Mouse (Mus musculus) midbrain, embryonic 13.5 days (tissue): ENCODE results near the gene Cnpy3. TPM values are rescaled to one million over a fixed set of nuclear protein-coding genes. Genes with fewer than 3 reads are reported as not detected.

Experiments
- ATAC-seq: fragments of 200-750 bp; cut with Nextera tagmentation; 2 replicates; pipeline ENCODE4 v1.8.0; 2017; ENCODE audit warnings: mild to moderate bottlenecking, moderate TSS enrichment, moderate library complexity
- H3K27ac ChIP-seq: fragments of 300-500 bp; sonication (generic); 2 replicates; pipeline ENCODE4 v1.5.1; 2015; ENCODE audit warnings: inconsistent platforms, mild to moderate bottlenecking, moderate library complexity
- H3K27me3 ChIP-seq: fragments of 300-500 bp; sonication (generic); 2 replicates; pipeline ENCODE4 v1.6.1; 2015; ENCODE audit warnings: mild to moderate bottlenecking, inconsistent platforms
- H3K36me3 ChIP-seq: fragments of 300-500 bp; sonication (generic); 2 replicates; pipeline ENCODE4 v1.6.1; 2015; ENCODE audit warnings: mild to moderate bottlenecking, inconsistent platforms
- H3K4me1 ChIP-seq: fragments of 300-500 bp; sonication (generic); replicated peaks from 2 replicates; pipeline ENCODE4 v1.6.1; 2015; ENCODE audit warnings: inconsistent platforms
- H3K4me2 ChIP-seq: fragments of 300-500 bp; sonication (generic); replicated peaks from 2 replicates; pipeline ENCODE4 v1.6.1; 2015; ENCODE audit warnings: moderate library complexity, mild to moderate bottlenecking, inconsistent platforms
- H3K4me3 ChIP-seq: fragments of 300-500 bp; sonication (generic); replicated peaks from 2 replicates; pipeline ENCODE4 v1.5.1; 2015; ENCODE audit warnings: mild to moderate bottlenecking, inconsistent platforms
- H3K9ac ChIP-seq: fragments of 300-500 bp; sonication (generic); replicated peaks from 2 replicates; pipeline ENCODE4 v1.6.1; 2015; ENCODE audit warnings: mild to moderate bottlenecking, inconsistent platforms
- H3K9me3 ChIP-seq: fragments of 300-500 bp; sonication (generic); 2 replicates; pipeline ENCODE4 v1.6.1; 2016; ENCODE audit warnings: mild to moderate bottlenecking, inconsistent platforms
- WGBS: fragments of 180-500 bp; shearing (Covaris S2); methylation state at CpG from one replicate; pipeline ENCODE4 v1.1.7; 2015; 5-methylcytosine and 5-hydroxymethylcytosine counted together
- polyA plus RNA-seq: library from polyadenylated mRNA; unstranded; fragments of >200 nt; fragmentation: Nextera tagmentation; extraction: Ambion mirVana; gene quantifications from 2 replicates; pipeline ENCODE4 v1.2.1, GENCODE M21; 2015

Cnpy3 gene
- polyA plus RNA-seq, 1 experiment from 2014 or later = 59.8 TPM

GRCm38 (mm10) chr17:46751056-46751793 lies 789 bp downstream of the Cnpy3 start:
- no peak for ATAC-seq
- Histone ChIP-seq H3K4me3 (peak overlapping the region; percentile 82), H3K4me2 (peak overlapping the region; percentile 82), H3K9me3 (no peaks in the 10 kb centered on the region), H3K9ac (peak overlapping the region; percentile 83), H3K36me3 (peaks cover 11% of the 10 kb centered on the region), H3K4me1 (peaks cover 19% of the 10 kb centered on the region), H3K27me3 (no peaks in the 10 kb centered on the region), H3K27ac (peak overlapping the region; percentile 92)
- WGBS = 26% methylated on average over 16 of the region's 16 CpGs

- peak overlapping the region; percentile 82 for H3K4me2 ChIP-seq
These were observed 1.4 kb downstream of the Cnpy3 start for GRCm38 (mm10) chr17:46750580-46750979.

GRCm38 (mm10) chr17:46749282-46749681 lies 2.7 kb downstream of the Cnpy3 start:
- H3K36me3 ChIP-seq = peaks cover 24% of the 10 kb centered on the region
- no peak overlapping the region for H3K9ac ChIP-seq
- no peak overlapping the region for H3K4me3 ChIP-seq
- 90% methylated on average over 5 of the region's 5 CpGs for WGBS
- no peak for ATAC-seq
- no peak overlapping the region for H3K4me2 ChIP-seq
- H3K9me3 ChIP-seq = no peaks in the 10 kb centered on the region
- H3K27ac ChIP-seq = no peak overlapping the region
- H3K27me3 ChIP-seq = no peaks in the 10 kb centered on the region
- H3K4me1 ChIP-seq = peaks cover 19% of the 10 kb centered on the region

More at GRCm38 (mm10) chr17:46750580-46750979, 1.4 kb downstream of the Cnpy3 start:
- Histone ChIP-seq H3K9ac (peak overlapping the region; percentile 83), H3K27me3 (no peaks in the 10 kb centered on the region), H3K4me1 (peaks cover 19% of the 10 kb centered on the region), H3K9me3 (no peaks in the 10 kb centered on the region), H3K36me3 (peaks cover 18% of the 10 kb centered on the region), H3K27ac (0 out of 2 replicates have a peak overlapping the region, but pooled peaks have one; percentile 92), H3K4me3 (peak overlapping the region; percentile 82)
- 90% methylated on average over 4 of the region's 4 CpGs for WGBS
- no peak for ATAC-seq

DNA sequence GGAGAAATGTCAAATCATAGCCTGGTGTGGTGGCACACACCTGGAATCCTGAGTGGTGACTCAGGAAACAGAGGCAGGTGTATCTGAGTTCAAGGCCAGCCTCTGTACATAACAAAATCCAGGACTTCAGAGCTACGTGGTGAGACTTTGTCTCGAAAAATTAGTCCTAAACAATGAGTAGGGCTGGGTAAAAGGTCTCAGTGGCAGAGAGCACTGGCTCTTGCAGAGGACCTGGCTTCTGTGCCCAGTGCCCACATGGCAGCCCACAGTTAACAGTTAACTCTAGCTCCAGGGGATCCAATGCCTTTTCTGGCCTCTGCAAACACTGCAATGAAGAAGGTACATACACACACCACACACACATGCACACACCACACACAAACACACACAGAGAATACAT lies 4.2 kb downstream of the Cnpy3 start:
- H3K4me2 ChIP-seq = no peak overlapping the region
- WGBS = 96% methylated on average over 2 of the region's 2 CpGs

DNA sequence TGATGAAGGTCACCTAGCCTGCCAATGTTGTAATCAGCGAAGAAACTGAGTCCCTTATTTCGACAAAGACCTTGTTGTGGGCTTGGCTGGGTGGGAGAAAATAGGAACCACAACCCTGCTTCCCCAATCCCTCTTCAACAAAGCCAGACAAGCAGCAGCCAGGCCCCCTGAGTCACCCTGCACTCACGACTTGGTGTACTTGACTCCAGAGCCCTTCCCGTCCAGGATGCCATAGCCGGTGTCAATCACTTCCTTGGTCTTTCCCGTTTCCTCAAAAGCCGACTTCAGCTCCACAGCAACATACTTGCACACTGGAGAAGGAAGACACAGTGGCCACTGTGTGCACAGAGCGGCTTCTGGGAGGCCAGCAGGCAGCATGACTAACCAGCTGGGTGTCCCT lies 4.8 kb downstream of the Cnpy3 start:
- Histone ChIP-seq H3K9ac (no peak overlapping the region; the same call in 1 of the 2 replicates), H3K9me3 (no peaks in the 10 kb centered on the region), H3K27ac (no peak overlapping the region), H3K27me3 (no peaks in the 10 kb centered on the region), H3K4me3 (no peak overlapping the region), H3K36me3 (peaks cover 41% of the 10 kb centered on the region), H3K4me1 (peaks cover 14% of the 10 kb centered on the region), H3K4me2 (no peak overlapping the region)
- WGBS = 85% methylated on average over 8 of the region's 8 CpGs
- no peak for ATAC-seq

More for the DNA sequence above, 4.2 kb downstream of the Cnpy3 start:
- peaks cover 37% of the 10 kb centered on the region for H3K36me3 ChIP-seq
- no peak overlapping the region for H3K4me3 ChIP-seq
- no peak overlapping the region for H3K27ac ChIP-seq
- no peaks in the 10 kb centered on the region for H3K27me3 ChIP-seq
- no peak for ATAC-seq
- 0 out of 2 replicates have a peak overlapping the region, but pooled peaks have one; percentile 5 for H3K9ac ChIP-seq
- H3K9me3 ChIP-seq = no peaks in the 10 kb centered on the region
- H3K4me1 ChIP-seq = peaks cover 18% of the 10 kb centered on the region

DNA sequence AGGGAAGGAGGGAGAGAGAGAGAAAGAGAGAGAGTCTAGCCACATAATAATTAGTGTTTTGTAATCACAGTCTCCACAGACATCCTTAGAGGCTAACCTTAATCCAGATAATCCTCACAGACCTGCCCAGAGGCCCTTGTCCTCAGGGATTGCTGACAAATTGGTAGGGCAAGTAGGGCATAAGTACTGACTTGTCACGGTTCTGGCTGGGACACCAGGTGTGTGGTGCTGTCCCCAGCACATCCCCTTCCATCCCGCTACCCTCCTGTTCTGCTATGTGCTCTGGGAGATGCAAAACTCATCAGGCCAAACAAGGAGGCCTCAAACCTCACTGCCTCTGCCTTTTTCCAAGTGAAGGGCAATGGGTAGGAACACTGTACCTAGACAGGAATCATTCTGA lies 6.5 kb downstream of the Cnpy3 start:
- Histone ChIP-seq H3K9ac (no peak overlapping the region), H3K27ac (no peak overlapping the region), H3K4me2 (no peak overlapping the region), H3K36me3 (peaks cover 49% of the 10 kb centered on the region), H3K27me3 (no peaks in the 10 kb centered on the region), H3K4me1 (peaks cover 4% of the 10 kb centered on the region), H3K9me3 (no peaks in the 10 kb centered on the region), H3K4me3 (no peak overlapping the region)
- 76% methylated on average over 2 of the region's 2 CpGs for WGBS
- ATAC-seq = no peak

DNA sequence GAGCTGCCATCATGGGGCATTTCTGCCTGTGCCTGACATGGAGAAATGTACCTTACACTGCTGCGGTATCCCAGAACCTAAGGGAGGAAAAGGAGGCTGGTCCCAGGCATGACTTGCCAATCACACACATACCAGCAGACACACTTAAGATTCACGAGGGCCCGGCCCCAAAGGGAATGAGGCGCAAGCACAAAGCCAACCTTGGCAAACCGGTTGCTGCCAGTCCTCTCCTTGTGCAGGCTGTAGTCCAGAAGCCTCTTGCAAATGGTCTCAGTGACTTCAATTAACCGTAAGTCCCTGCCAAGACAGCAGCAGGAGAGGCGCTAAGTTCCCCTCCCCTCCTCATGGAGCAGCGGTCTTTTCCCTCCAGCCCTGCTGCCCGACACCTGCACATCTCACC lies 9.0 kb downstream of the Cnpy3 start:
- no peak overlapping the region for H3K9ac ChIP-seq
- 0 out of 2 replicates have a peak, but pooled peaks cover 3% of the 10 kb centered on the region for H3K9me3 ChIP-seq
- H3K27me3 ChIP-seq = no peaks in the 10 kb centered on the region
- no peak for ATAC-seq
- H3K4me3 ChIP-seq = no peak overlapping the region
- no peak overlapping the region for H3K4me2 ChIP-seq
- 90% methylated on average over 9 of the region's 9 CpGs for WGBS
- no peak overlapping the region for H3K27ac ChIP-seq
- peaks cover 57% of the 10 kb centered on the region for H3K36me3 ChIP-seq
- no peaks in the 10 kb centered on the region for H3K4me1 ChIP-seq

DNA sequence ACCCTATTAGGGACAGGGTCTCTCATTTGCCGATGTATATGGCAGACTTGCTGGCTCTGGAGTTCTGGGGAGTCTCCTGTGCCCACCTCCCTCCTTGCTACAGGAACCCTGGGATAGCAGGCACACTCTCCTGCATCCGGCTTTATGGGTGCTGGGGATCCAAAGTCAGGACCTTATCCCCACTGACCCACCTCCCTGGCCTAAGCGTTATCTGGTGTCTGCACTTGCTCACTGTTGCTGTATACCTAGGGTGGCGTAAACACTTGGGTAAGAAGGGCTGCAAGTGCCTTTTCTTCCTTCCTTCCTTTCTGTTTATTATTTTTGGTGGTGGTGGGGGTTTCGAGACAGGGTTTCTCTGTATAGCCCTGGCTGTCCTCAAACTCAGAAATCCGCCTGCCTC lies 10.7 kb downstream of the Cnpy3 start:
- H3K27me3 ChIP-seq = no peaks in the 10 kb centered on the region
- H3K4me2 ChIP-seq = no peak overlapping the region
- H3K9me3 ChIP-seq = 0 out of 2 replicates have a peak, but pooled peaks cover 3% of the 10 kb centered on the region
- no peak overlapping the region for H3K9ac ChIP-seq
- no peaks in the 10 kb centered on the region for H3K4me1 ChIP-seq
- H3K36me3 ChIP-seq = peaks cover 58% of the 10 kb centered on the region
- no peak overlapping the region for H3K4me3 ChIP-seq
- 96% methylated on average over 6 of the region's 6 CpGs for WGBS
- ATAC-seq = no peak
- H3K27ac ChIP-seq = no peak overlapping the region

GRCm38 (mm10) chr17:46736160-46736559 lies 15.9 kb downstream of the Cnpy3 start:
- Histone ChIP-seq H3K27ac (no peak overlapping the region), H3K27me3 (no peaks in the 10 kb centered on the region), H3K9ac (no peak overlapping the region), H3K4me2 (no peak overlapping the region), H3K36me3 (peaks cover 44% of the 10 kb centered on the region), H3K4me3 (no peak overlapping the region), H3K4me1 (no peaks in the 10 kb centered on the region), H3K9me3 (0 out of 2 replicates have a peak, but pooled peaks cover 3% of the 10 kb centered on the region)
- no peak for ATAC-seq
- 61% methylated on average over 9 of the region's 10 CpGs for WGBS

DNA sequence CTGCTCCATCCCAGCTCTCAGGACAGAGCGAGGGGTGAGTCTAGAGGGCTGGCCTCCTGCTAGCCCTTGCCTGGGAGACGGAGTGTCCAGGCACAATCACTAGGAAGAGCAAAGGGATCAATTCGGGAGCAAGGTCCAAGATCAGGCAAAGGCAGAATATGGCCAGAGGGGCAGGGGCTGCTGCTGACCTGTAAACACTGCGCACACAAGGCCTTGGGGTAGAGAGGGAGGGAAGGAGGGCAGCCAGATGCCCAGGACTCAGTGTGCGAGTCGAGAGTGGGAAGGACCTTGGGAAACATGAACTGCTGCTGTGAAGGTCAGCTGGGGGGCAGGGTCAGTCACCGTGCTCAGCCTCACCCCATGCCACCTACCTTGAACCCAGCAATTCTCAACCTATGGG lies 16.7 kb downstream of the Cnpy3 start:
- Histone ChIP-seq H3K4me3 (no peak overlapping the region), H3K4me1 (no peaks in the 10 kb centered on the region), H3K27ac (no peak overlapping the region), H3K9ac (no peak overlapping the region), H3K9me3 (0 out of 2 replicates have a peak, but pooled peaks cover 3% of the 10 kb centered on the region), H3K27me3 (no peaks in the 10 kb centered on the region), H3K36me3 (peaks cover 42% of the 10 kb centered on the region), H3K4me2 (no peak overlapping the region)
- ATAC-seq = no peak
- 91% methylated on average over 7 of the region's 7 CpGs for WGBS

DNA sequence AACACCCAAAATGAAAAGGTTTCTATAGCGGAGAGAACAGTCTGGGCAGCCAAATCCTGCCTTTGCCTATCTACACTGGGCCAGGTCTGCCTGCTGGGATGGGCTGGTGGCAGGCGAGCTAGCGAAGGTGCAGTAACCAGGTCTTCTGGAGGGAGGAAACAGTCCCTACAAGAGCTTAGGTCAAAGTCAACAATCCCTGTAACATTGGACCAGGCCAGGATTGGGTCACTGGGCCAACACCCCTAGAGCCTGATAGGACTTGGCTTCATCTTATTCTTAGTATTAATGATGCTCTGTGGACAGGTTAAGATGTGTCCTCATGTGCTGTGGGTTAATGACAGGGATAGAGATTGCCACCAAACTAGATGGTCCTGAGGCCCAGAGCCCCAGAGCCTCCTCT lies 18.0 kb downstream of the Cnpy3 start:
- ATAC-seq = no peak
- no peak overlapping the region for H3K27ac ChIP-seq
- peaks cover 41% of the 10 kb centered on the region for H3K36me3 ChIP-seq
- no peak overlapping the region for H3K9ac ChIP-seq
- H3K4me1 ChIP-seq = 0 out of 2 replicates have a peak, but pooled peaks cover under 1% of the 10 kb centered on the region
- 0 out of 2 replicates have a peak, but pooled peaks cover 3% of the 10 kb centered on the region for H3K9me3 ChIP-seq
- WGBS = 94% methylated on average over 3 of the region's 3 CpGs
- H3K4me2 ChIP-seq = no peak overlapping the region
- H3K4me3 ChIP-seq = no peak overlapping the region
- peaks cover 7% of the 10 kb centered on the region for H3K27me3 ChIP-seq

DNA sequence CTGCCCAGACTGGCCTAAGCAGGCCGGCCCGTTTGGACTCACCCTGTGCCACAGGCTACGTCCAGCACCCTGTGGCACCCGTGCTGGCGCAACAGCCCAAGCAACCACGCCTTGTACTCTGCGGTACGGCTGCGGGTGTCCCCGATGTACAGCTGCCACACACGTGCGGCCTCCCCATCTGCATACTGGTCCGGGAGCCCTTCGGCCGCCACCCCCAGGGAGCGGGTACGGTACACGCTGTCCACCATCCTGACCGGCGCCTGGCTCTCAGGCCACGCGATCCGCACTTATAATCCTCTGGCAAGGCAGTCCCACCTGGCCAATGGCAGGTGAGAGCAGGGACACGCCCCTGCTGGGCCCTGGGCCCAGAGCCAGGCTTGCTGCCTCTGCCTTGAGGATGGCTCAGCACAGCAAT lies 23.1 kb downstream of the Cnpy3 start, which contains the start of gene Gnmt:
Gene Gnmt (minus strand): TSS at position 265 of the 415 bp plus-strand sequence.
- no peaks in the 10 kb centered on the region for H3K9me3 ChIP-seq
- H3K27ac ChIP-seq = no peak within 1 kb of the TSS
- H3K36me3 ChIP-seq = peaks cover 20% of the 10 kb centered on the region
- peak within 1 kb of the TSS; percentile 53; the same call in 1 of the 2 replicates for H3K9ac ChIP-seq
- ATAC-seq = peak; percentile 28; the same call in 1 of the 2 replicates
- peaks cover 15% of the 10 kb centered on the region for H3K27me3 ChIP-seq
- 15% methylated on average over 24 of the region's 24 CpGs for WGBS
- 0 out of 2 replicates have a peak, but pooled peaks cover 4% of the 10 kb centered on the region for H3K4me1 ChIP-seq
- 0 out of 2 replicates have a peak within 1 kb of the TSS, but pooled peaks have one; percentile 10 for H3K4me2 ChIP-seq
- H3K4me3 ChIP-seq = no peak within 1 kb of the TSS
